Mouse (Mus musculus) olfactory bulb, adult 2 months (tissue): Measurements from ENCODE around the gene Cd160. TPM values are rescaled to one million over a fixed set of nuclear protein-coding genes. Genes with fewer than 3 reads are reported as not detected.

Source experiments
- H3K27ac ChIP-seq: fragments of 200-500 bp; 2 replicates; pipeline ENCODE4 v1.5.1; 2012; ENCODE audit warnings: low read depth, low read length; ENCODE audit not compliant: insufficient read depth
- H3K4me1 ChIP-seq: fragments of 200-500 bp; 2 replicates; pipeline ENCODE4 v1.6.1; 2012; ENCODE audit warnings: low read length; ENCODE audit not compliant: control insufficient read depth, insufficient read depth
- H3K4me3 ChIP-seq: fragments of 200-500 bp; 2 replicates; pipeline ENCODE4 v1.5.1; 2012; ENCODE audit warnings: mild to moderate bottlenecking, low read depth, low read length, moderate library complexity; ENCODE audit not compliant: insufficient read depth
- CTCF ChIP-seq: fragments of 200-500 bp; IDR thresholded peaks from 2 replicates; pipeline ENCODE4 v1.5.1; 2012; ENCODE audit warnings: low read depth, mild to moderate bottlenecking, low read length, moderate library complexity; ENCODE audit not compliant: insufficient read depth
- POLR2A ChIP-seq: fragments of 200-500 bp; IDR thresholded peaks from 2 replicates; pipeline ENCODE4 v1.6.1; 2012; ENCODE audit warnings: mild to moderate bottlenecking, low read depth, low read length, moderate library complexity; ENCODE audit not compliant: insufficient read depth
- WGBS: fragments of 180-500 bp; shearing (Covaris S2); methylation state at CpG from one replicate; pipeline ENCODE4 v1.1.7; 2018; 5-methylcytosine and 5-hydroxymethylcytosine counted together
- polyA plus RNA-seq: library from polyadenylated mRNA; stranded (reverse); fragments of >200 nt; gene quantifications from 2 replicates; pipeline ENCODE4 v1.2.4, GENCODE M21; 2012; ENCODE audit warnings: low replicate concordance; ENCODE audit not compliant: missing spikeins, insufficient read depth, insufficient read length

Gene Cd160
- polyA plus RNA-seq, 1 experiment: not detected

GRCm38 (mm10) chr3:96854376-96854775, 25.2 kb upstream of the Cd160 start:
- WGBS: 96% methylated on average over 4 of the region's 4 CpGs
- TF ChIP-seq POLR2A (no peak), CTCF (no peak)
- no peak overlapping the region for H3K27ac ChIP-seq
- H3K4me1 ChIP-seq: no peaks in the 10 kb centered on the region
- no peak overlapping the region for H3K4me3 ChIP-seq

GRCm38 (mm10) chr3:96852561-96852960, 23.4 kb upstream of the Cd160 start:
- 81% methylated on average over 6 of the region's 6 CpGs for WGBS
- no peak overlapping the region for H3K27ac ChIP-seq
- no peak for TF ChIP-seq CTCF
- no peak for TF ChIP-seq POLR2A
- no peak overlapping the region for H3K4me3 ChIP-seq
- H3K4me1 ChIP-seq: no peaks in the 10 kb centered on the region

- Histone ChIP-seq H3K27ac (no peak overlapping the region), H3K4me3 (no peak overlapping the region), H3K4me1 (no peaks in the 10 kb centered on the region)
- 78% methylated on average over 2 of the region's 2 CpGs for WGBS
- TF ChIP-seq POLR2A (no peak), CTCF (no peak)
Observed at GRCm38 (mm10) chr3:96849168-96849727, 20.1 kb upstream of the Cd160 start.

DNA sequence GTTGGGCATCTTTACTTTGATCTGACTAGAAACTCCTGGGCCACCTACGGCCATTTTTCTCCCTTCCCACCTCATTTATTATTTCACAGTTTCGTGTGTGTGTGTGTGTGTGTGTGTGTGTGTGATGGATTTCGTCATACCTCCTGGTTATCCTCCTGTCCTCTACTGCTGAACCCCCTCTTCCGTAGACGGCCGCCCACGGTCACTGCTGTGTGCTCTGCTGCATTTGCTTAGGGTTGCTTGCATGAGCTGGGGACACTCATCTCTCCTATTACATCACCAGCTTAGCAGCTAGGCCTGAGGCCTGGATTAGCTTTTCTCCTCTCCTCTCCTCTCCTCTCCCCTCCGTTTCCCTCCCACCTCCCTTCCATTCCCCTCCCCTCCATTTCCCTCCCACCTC, 19.3 kb upstream of the Cd160 start:
- TF ChIP-seq CTCF (no peak), POLR2A (no peak)
- no peak overlapping the region for H3K4me3 ChIP-seq
- H3K4me1 ChIP-seq: no peaks in the 10 kb centered on the region
- 85% methylated on average over 7 of the region's 8 CpGs for WGBS
- H3K27ac ChIP-seq: no peak overlapping the region

DNA sequence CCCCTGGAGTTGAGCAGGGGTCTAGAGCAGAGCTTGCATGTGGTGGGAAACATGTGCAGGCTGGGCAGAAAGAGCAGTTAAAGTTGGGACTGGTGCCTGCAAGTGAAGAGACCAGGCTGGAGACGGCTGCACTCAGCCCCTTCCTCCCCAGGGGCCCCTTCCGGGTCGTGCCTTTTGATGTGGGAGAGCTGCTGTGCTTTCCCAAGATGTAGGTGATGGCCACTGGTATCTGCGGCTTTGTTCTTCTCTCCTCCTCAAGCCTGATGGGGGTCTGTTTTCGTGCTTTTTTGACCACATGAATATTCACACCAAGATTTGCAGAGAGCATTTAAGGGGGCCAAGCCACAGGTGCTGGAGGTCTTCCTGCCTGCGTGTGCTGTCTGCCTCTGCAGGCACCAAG, 18.5 kb upstream of the Cd160 start:
- Histone ChIP-seq H3K27ac (no peak overlapping the region), H3K4me1 (no peaks in the 10 kb centered on the region), H3K4me3 (no peak overlapping the region)
- WGBS: 57% methylated on average over 6 of the region's 6 CpGs
- TF ChIP-seq POLR2A (no peak), CTCF (no peak)

DNA sequence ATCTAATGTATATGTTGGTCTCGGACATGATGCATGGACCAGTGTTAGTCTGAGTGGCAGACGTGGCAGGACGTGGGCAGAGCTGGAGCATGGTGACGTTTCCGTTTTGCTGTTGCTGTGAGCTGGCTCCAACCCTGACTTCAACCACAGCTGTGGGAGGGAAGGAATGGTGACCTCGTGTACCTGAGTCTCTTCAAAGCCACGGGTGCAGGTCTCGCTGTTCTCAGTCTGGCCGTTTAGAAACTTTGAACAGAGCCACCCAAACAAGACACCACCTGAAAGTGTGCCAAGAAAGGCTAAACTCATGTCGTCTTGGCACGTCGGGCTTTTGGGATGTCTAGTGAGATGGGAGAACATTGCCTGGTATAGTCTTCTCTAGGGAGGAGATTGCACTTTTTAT, 17.8 kb upstream of the Cd160 start:
- WGBS: 87% methylated on average over 12 of the region's 12 CpGs
- Histone ChIP-seq H3K4me1 (no peaks in the 10 kb centered on the region), H3K4me3 (no peak overlapping the region), H3K27ac (no peak overlapping the region)
- no peak for TF ChIP-seq CTCF
- TF ChIP-seq POLR2A: no peak

DNA sequence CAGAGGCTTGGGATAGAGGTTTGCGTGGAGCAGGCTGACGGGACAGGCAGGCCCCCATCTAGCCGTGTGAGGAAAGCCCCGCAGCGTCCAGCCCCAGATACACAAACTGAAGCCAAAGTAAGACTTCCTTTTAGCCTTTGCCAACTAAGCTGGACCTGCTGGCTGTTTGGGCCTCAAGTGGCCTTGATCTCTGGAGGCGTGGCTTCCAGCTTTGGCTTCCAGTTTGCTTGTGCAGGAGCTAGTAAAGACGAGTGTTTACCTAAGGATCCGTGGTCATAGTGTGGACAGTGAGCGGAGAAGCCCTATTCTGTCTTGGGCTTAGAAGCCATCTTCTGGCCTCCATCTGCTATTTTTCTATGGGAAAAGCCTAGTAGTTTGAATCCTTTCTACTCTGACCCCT, 16.7 kb upstream of the Cd160 start:
- no peak for TF ChIP-seq CTCF
- TF ChIP-seq POLR2A: no peak
- H3K4me3 ChIP-seq: no peak overlapping the region
- 83% methylated on average over 9 of the region's 9 CpGs for whole genome bisulfite sequencing

GRCm38 (mm10) chr3:96845191-96845590, 16.0 kb upstream of the Cd160 start:
- TF ChIP-seq CTCF (no peak), POLR2A (no peak)
- H3K4me3 ChIP-seq: no peak overlapping the region
- H3K4me1 ChIP-seq: no peaks in the 10 kb centered on the region
- 97% methylated on average over 6 of the region's 6 CpGs for WGBS
- H3K27ac ChIP-seq: no peak overlapping the region

More for the DNA sequence above, 16.7 kb upstream of the Cd160 start:
- no peaks in the 10 kb centered on the region for H3K4me1 ChIP-seq
- H3K27ac ChIP-seq: no peak overlapping the region

GRCm38 (mm10) chr3:96838996-96839645, 10.0 kb upstream of the Cd160 start:
- WGBS: 93% methylated on average over 7 of the region's 7 CpGs
- no peak for TF ChIP-seq POLR2A
- TF ChIP-seq CTCF: no peak
- Histone ChIP-seq H3K27ac (no peak overlapping the region), H3K4me1 (no peaks in the 10 kb centered on the region), H3K4me3 (no peak overlapping the region)

DNA sequence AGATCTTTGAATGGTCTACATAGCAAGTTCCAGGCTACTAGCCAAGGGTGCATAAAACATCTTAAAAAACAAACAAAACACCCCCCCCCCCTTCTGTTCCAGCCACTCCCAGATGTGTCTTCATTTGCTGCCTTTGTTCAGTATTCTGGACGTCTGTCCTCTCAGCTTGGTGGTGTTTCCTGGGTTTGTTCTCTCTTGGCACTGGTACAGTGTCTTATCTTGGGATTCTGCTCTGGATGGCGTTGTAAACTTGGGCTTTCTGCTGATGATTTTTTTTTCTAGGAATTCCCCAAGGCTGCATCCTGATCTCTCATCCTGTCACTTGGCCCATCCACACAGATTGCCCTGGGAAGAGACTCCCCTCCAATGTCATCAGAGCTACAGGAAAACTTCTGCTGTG, 7.3 kb upstream of the Cd160 start:
- WGBS: 70% methylated on average over 2 of the region's 2 CpGs
- Histone ChIP-seq H3K27ac (no peak overlapping the region), H3K4me1 (no peaks in the 10 kb centered on the region), H3K4me3 (no peak overlapping the region)
- no peak for TF ChIP-seq POLR2A
- no peak for TF ChIP-seq CTCF
